Mouse (Mus musculus) erythroblast, embryonic 14.5 days (primary cell): ENCODE results near the gene Aqr.

Experiments used
- GATA1 ChIP-seq: IDR thresholded peaks from 2 replicates; pipeline ENCODE4 v1.6.1; 2012; ENCODE audit warnings: low read length, inconsistent platforms, mixed read lengths
- TAL1 ChIP-seq: IDR thresholded peaks from 3 replicates; pipeline ENCODE4 v1.6.1; 2012; ENCODE audit warnings: low read length, inconsistent platforms, mixed read lengths

DNA sequence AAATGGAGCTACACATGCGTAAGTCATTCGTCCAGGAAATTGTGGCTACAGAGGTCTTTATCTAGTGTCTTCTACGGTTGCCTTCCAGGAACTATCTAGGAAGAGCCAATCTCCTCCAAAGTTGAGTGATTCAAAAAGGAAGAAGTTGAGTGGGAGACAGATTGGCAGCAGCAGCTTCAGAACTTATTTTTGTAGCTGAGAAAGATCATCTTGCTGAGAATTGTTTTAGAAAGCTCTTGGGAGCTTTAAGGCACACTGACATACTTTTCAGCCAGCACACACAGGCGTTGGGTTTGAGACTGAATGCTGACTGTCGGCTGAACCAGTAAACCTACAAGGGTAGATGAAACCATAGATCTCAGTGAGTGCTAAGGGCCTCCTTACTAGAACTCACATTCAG, 91.5 kb downstream of the Aqr start:
- no peak for TF ChIP-seq TAL1
- no peak for TF ChIP-seq GATA1
